Mouse (Mus musculus): ENCODE data around the gene AC129217.1.
A peak's percentile ranks its signal among the peaks of the same experiment; 100 is the strongest.

AC129217.1 gene

GRCm38 (mm10) chr19:8829660-8830059 lies at the start of gene AC129217.1:
Gene AC129217.1, plus strand, starts transcription at chr19:8829773.
- no peak for DNase-seq

GRCm38 (mm10) chr19:8786008-8786781 lies 43.4 kb upstream of the AC129217.1 start, which contains the start of gene Taf6l:
Gene Taf6l, minus strand, starts transcription at chr19:8786417.
- peak; percentile 86 to 90 for DNase-seq

- no peak for DNase-seq
These were observed 41.1 kb upstream of the AC129217.1 start for GRCm38 (mm10) chr19:8788521-8788920.

GRCm38 (mm10) chr19:8789171-8789570 lies 40.4 kb upstream of the AC129217.1 start:
- DNase-seq = no peak

GRCm38 (mm10) chr19:8790171-8790570 lies 39.4 kb upstream of the AC129217.1 start:
- no peak for DNase-seq

GRCm38 (mm10) chr19:8798264-8798946 lies 31.2 kb upstream of the AC129217.1 start, which contains the start of gene Polr2g:
Gene Polr2g, minus strand, starts transcription at chr19:8798577.
- peak; percentile 89 to 91 for DNase-seq

- no peak for DNase-seq
These were observed 30.6 kb upstream of the AC129217.1 start for GRCm38 (mm10) chr19:8798947-8799315.

- peak; percentile 88 to 91 for DNase-seq
These were observed 27.3 kb upstream of the AC129217.1 start, which contains the start of gene Zbtb3 for GRCm38 (mm10) chr19:8802130-8802821. Gene Zbtb3, plus strand, starts transcription at chr19:8802555.

- no peak for DNase-seq
These were observed 26.3 kb upstream of the AC129217.1 start for GRCm38 (mm10) chr19:8803204-8803780.

GRCm38 (mm10) chr19:8803879-8804660 lies 25.5 kb upstream of the AC129217.1 start:
- DNase-seq = no peak

- DNase-seq = peak; percentile 22 to 34
These were observed 22.8 kb upstream of the AC129217.1 start for GRCm38 (mm10) chr19:8806810-8807209.

- no peak for DNase-seq
These were observed 13.8 kb upstream of the AC129217.1 start for GRCm38 (mm10) chr19:8815812-8816211.

- DNase-seq = no peak
These were observed 12.6 kb upstream of the AC129217.1 start for GRCm38 (mm10) chr19:8817001-8817400.

- no peak for DNase-seq
These were observed 11.2 kb upstream of the AC129217.1 start for GRCm38 (mm10) chr19:8818301-8818798.

- DNase-seq = peak in 1 of 2 experiments; percentile 88
These were observed 10.6 kb upstream of the AC129217.1 start, which contains the start of gene Ttc9c for GRCm38 (mm10) chr19:8818801-8819595. Gene Ttc9c, minus strand, starts transcription at chr19:8819333.

GRCm38 (mm10) chr19:8819596-8820423 lies 9.8 kb upstream of the AC129217.1 start, which contains the start of gene Hnrnpul2:
Gene Hnrnpul2, plus strand, starts transcription at chr19:8820010.
- DNase-seq = peak; percentile 94 to 95

GRCm38 (mm10) chr19:8820424-8820956 lies 9.1 kb upstream of the AC129217.1 start:
- DNase-seq = no peak

- no peak for DNase-seq
These were observed 8.4 kb upstream of the AC129217.1 start for GRCm38 (mm10) chr19:8821146-8821545.

GRCm38 (mm10) chr19:8822696-8823095 lies 6.9 kb upstream of the AC129217.1 start:
- no peak for DNase-seq

- no peak for DNase-seq
These were observed 1.1 kb downstream of the AC129217.1 start for GRCm38 (mm10) chr19:8830664-8831063.
